10 mouse cellular contexts compared by ENCODE assay signal in genomic region chr11:102217396-102217795, GRCm38 (mm10). TPM values are rescaled to one million over a fixed set of nuclear protein-coding genes. Genes with fewer than 3 reads are reported as not detected.
DNase-seq lines count a peak whose midpoint lies in the region; ATAC-seq lines count a peak whose summit lies in the region.
"Had no signal": no experiment of that assay in that cellular context is flagged by ENCODE, and none has a peak within 500 bp of the region (broad histone marks: within the 10 kb centered on the region; RNA-seq: fewer than 3 reads in every experiment).

No protein-coding gene starts in this region.

- peak overlapping the region; percentile 79 for H3K4me2 ChIP-seq in heart, embryonic 11.5 days
- H3K4me2 ChIP-seq in limb, embryonic 13.5 days (replicated peaks) = peak overlapping the region; percentile 91

- no peaks in the 10 kb centered on the region for H3K27me3 ChIP-seq in heart, embryonic 11.5 days (ENCODE audit: control insufficient read depth, insufficient read depth, low read length)
- no peaks in the 10 kb centered on the region for H3K27me3 ChIP-seq in embryonic facial prominence, embryonic 10.5 days (replicated peaks; ENCODE audit: low read depth, poor library complexity, severe bottlenecking)
- no peaks in the 10 kb centered on the region for H3K27me3 ChIP-seq in limb, embryonic 13.5 days
- H3K27me3 ChIP-seq: Patski had no signal

- H3K9me3 ChIP-seq in heart, embryonic 11.5 days (replicated peaks; ENCODE audit: control insufficient read depth, low read length) = no peaks in the 10 kb centered on the region
- no peaks in the 10 kb centered on the region for H3K9me3 ChIP-seq in embryonic facial prominence, embryonic 10.5 days
- no peaks in the 10 kb centered on the region for H3K9me3 ChIP-seq in limb, embryonic 13.5 days

- peak overlapping the region; percentile 66 for H3K4me3 ChIP-seq in heart, embryonic 11.5 days (ENCODE audit: low read depth, low read length)
- peak overlapping the region; percentile 25; the same call in 1 of the 2 replicates for H3K4me3 ChIP-seq in embryonic facial prominence, embryonic 10.5 days
- H3K4me3 ChIP-seq in limb, embryonic 13.5 days = peak overlapping the region; percentile 50

- WGBS in heart, embryonic 11.5 days (ENCODE audit: insufficient replicate concordance) = 57% methylated on average over 6 of the region's 6 CpGs
- WGBS in embryonic facial prominence, embryonic 10.5 days = 80% methylated on average over 6 of the region's 6 CpGs
- 62% methylated on average over 6 of the region's 6 CpGs for WGBS in limb, embryonic 13.5 days

- H3K4me1 ChIP-seq in heart, embryonic 11.5 days (ENCODE audit: control insufficient read depth, insufficient read depth, low read length) = peaks cover 88% of the 10 kb centered on the region
- peaks cover 81% of the 10 kb centered on the region for H3K4me1 ChIP-seq in embryonic facial prominence, embryonic 10.5 days
- H3K4me1 ChIP-seq in limb, embryonic 13.5 days = peaks cover 71% of the 10 kb centered on the region

- H3K36me3 ChIP-seq in heart, embryonic 11.5 days (ENCODE audit: control insufficient read depth, insufficient read depth, low read length) = no peaks in the 10 kb centered on the region
- H3K36me3 ChIP-seq in embryonic facial prominence, embryonic 10.5 days (replicated peaks) = peaks cover 29% of the 10 kb centered on the region
- H3K36me3 ChIP-seq in limb, embryonic 13.5 days = peaks cover 20% of the 10 kb centered on the region

- peak overlapping the region; percentile 86 for H3K27ac ChIP-seq in heart, embryonic 11.5 days (ENCODE audit: low read depth, low read length)
- H3K27ac ChIP-seq in embryonic facial prominence, embryonic 10.5 days (replicated peaks) = no peak overlapping the region
- H3K27ac ChIP-seq in limb, embryonic 13.5 days = peak overlapping the region; percentile 89; the same call in 1 of the 2 replicates

- ATAC-seq in heart, embryonic 11.5 days (replicated peaks; ENCODE audit: insufficient number of reproducible peaks, low FRiP score, low TSS enrichment) = no peak
- ATAC-seq in limb, embryonic 13.5 days (ENCODE audit: low FRiP score, low read depth) = no peak
- no peak for ATAC-seq in megakaryocyte progenitor cell, adult 5-6 weeks (replicated peaks; ENCODE audit: poor library complexity)
- ATAC-seq: Patski had no signal

- no peak for DNase-seq in heart, adult 9 months (ENCODE audit: low spot score in 2 of 2)
- DNase-seq in 416B (ENCODE audit: low read depth) = peak; percentile 64
- peak; percentile 9 for DNase-seq in embryonic facial prominence, embryonic 10.5 days (ENCODE audit: low spot score)
- no peak for DNase-seq in frontal cortex, postnatal 25 days (ENCODE audit: low spot score in 2 of 2)
- DNase-seq in layer of hippocampus, postnatal 36 days = no peak

- H3K9ac ChIP-seq in heart, embryonic 11.5 days (ENCODE audit: low read depth, low read length) = peak overlapping the region; percentile 83
- H3K9ac ChIP-seq in limb, embryonic 13.5 days = peak overlapping the region; percentile 50

RNA-seq across cellular contexts. Expression of gene Hdac5, which starts 12.6 kb away (rescaled TPM):
- 42.8 and 45.3 TPM in 2 replicates for polyA plus RNA-seq in heart, embryonic 11.5 days (2014; fragmentation: Nextera tagmentation; extraction: Ambion mirVana)
- polyA plus RNA-seq in embryonic facial prominence, embryonic 10.5 days (2016; fragmentation: Nextera tagmentation; extraction: Ambion mirVana) = 49.6 and 52.9 TPM in 2 replicates
- 61.9 and 68.6 TPM in 2 replicates for polyA plus RNA-seq in limb, embryonic 13.5 days (2015; fragmentation: Nextera tagmentation; extraction: Ambion mirVana)
- total RNA-seq in layer of hippocampus, postnatal 36 days (2021) = 100 to 1,000 TPM; 227 to 234 TPM
- total RNA-seq in megakaryocyte progenitor cell, adult 5-6 weeks (2015) = 18.6 and 20.6 TPM in 2 replicates
- total RNA-seq in megakaryocyte progenitor cell, adult 5-6 weeks (2017) = 18.7 and 22.1 TPM in 2 replicates

RNA-seq across cellular contexts. Expression of gene G6pc3, which starts 28.0 kb away (rescaled TPM):
- polyA plus RNA-seq in heart, embryonic 11.5 days (2014; fragmentation: Nextera tagmentation; extraction: Ambion mirVana) = 27.9 and 28.7 TPM in 2 replicates
- polyA plus RNA-seq in embryonic facial prominence, embryonic 10.5 days (2016; fragmentation: Nextera tagmentation; extraction: Ambion mirVana) = 38.2 and 39.6 TPM in 2 replicates
- polyA plus RNA-seq in limb, embryonic 13.5 days (2015; fragmentation: Nextera tagmentation; extraction: Ambion mirVana) = 35.6 and 36.1 TPM in 2 replicates
- 10 to 100 TPM; 52.0 to 58.5 TPM for total RNA-seq in layer of hippocampus, postnatal 36 days (2021)
- total RNA-seq in megakaryocyte progenitor cell, adult 5-6 weeks (2015) = 106 and 144 TPM in 2 replicates
- total RNA-seq in megakaryocyte progenitor cell, adult 5-6 weeks (2017) = 61.8 and 65.0 TPM in 2 replicates

RNA-seq across cellular contexts. Expression of gene BC030867, which starts 31.3 kb away (rescaled TPM):
- polyA plus RNA-seq in heart, embryonic 11.5 days (2014; fragmentation: Nextera tagmentation; extraction: Ambion mirVana) = 12.7 and 13.2 TPM in 2 replicates
- polyA plus RNA-seq in embryonic facial prominence, embryonic 10.5 days (2016; fragmentation: Nextera tagmentation; extraction: Ambion mirVana) = 30.1 and 32.4 TPM in 2 replicates
- polyA plus RNA-seq in limb, embryonic 13.5 days (2015; fragmentation: Nextera tagmentation; extraction: Ambion mirVana) = 15.8 and 16.1 TPM in 2 replicates
- 1 to 10 TPM in 1 of 2 experiments, under 1 TPM in 1; 0.58 to 1.5 TPM for total RNA-seq in layer of hippocampus, postnatal 36 days (2021)
- 20.7 and 21.1 TPM in 2 replicates for total RNA-seq in megakaryocyte progenitor cell, adult 5-6 weeks (2015)
- 5.9 and 6.7 TPM in 2 replicates for total RNA-seq in megakaryocyte progenitor cell, adult 5-6 weeks (2017)

RNA-seq across cellular contexts. Expression of gene Lsm12, which starts 32.3 kb away (rescaled TPM):
- 61.3 and 64.3 TPM in 2 replicates for polyA plus RNA-seq in heart, embryonic 11.5 days (2014; fragmentation: Nextera tagmentation; extraction: Ambion mirVana)
- 145 and 155 TPM in 2 replicates for polyA plus RNA-seq in embryonic facial prominence, embryonic 10.5 days (2016; fragmentation: Nextera tagmentation; extraction: Ambion mirVana)
- 134 and 145 TPM in 2 replicates for polyA plus RNA-seq in limb, embryonic 13.5 days (2015; fragmentation: Nextera tagmentation; extraction: Ambion mirVana)
- total RNA-seq in layer of hippocampus, postnatal 36 days (2021) = 10 to 100 TPM; 59.4 to 60.8 TPM
- total RNA-seq in megakaryocyte progenitor cell, adult 5-6 weeks (2015) = 127 and 133 TPM in 2 replicates
- 67.8 and 79.1 TPM in 2 replicates for total RNA-seq in megakaryocyte progenitor cell, adult 5-6 weeks (2017)

RNA-seq across cellular contexts. Expression of gene Asb16, which starts 51.1 kb away (rescaled TPM):
- 0.23 TPM in 1 of 2 replicates, not detected in the other for polyA plus RNA-seq in heart, embryonic 11.5 days (2014; fragmentation: Nextera tagmentation; extraction: Ambion mirVana)
- 0.09 and 0.10 TPM in 2 replicates for polyA plus RNA-seq in embryonic facial prominence, embryonic 10.5 days (2016; fragmentation: Nextera tagmentation; extraction: Ambion mirVana)
- polyA plus RNA-seq in limb, embryonic 13.5 days (2015; fragmentation: Nextera tagmentation; extraction: Ambion mirVana) = 0.22 TPM in 2 replicates
- 1 to 10 TPM; 1.0 to 1.2 TPM for total RNA-seq in layer of hippocampus, postnatal 36 days (2021)
- 1.5 and 2.0 TPM in 2 replicates for total RNA-seq in megakaryocyte progenitor cell, adult 5-6 weeks (2015)
- 0.54 and 0.58 TPM in 2 replicates for total RNA-seq in megakaryocyte progenitor cell, adult 5-6 weeks (2017)
- total RNA-seq: hematopoietic stem cell, adult 5-6 weeks had no signal

Comparison
In these comparisons a context has a peak if more than half of its experiments do, and no peak if none do; other contexts are left out.
1. DNase-seq: peak in 416B (single experiment) and embryonic facial prominence, embryonic 10.5 days (single experiment); none in heart, adult 9 months (0 of 2), frontal cortex, postnatal 25 days (0 of 2) and layer of hippocampus, postnatal 36 days (0 of 2).
2. Peak in every context shown above with its lines, with median percentiles within 50 percentile points of each other: H3K4me3 ChIP-seq.